Mouse (Mus musculus) G1E (cell line): ENCODE data around the gene Ddr2. TPM values are rescaled to one million over a fixed set of nuclear protein-coding genes. Genes with fewer than 3 reads are reported as not detected.

Source experiments
- ATAC-seq: 2 replicates; pipeline ENCODE4 v1.8.0; 2016; ENCODE audit warnings: mild to moderate bottlenecking; ENCODE audit not compliant: insufficient number of reproducible peaks, poor library complexity, low FRiP score, severe bottlenecking; ENCODE audit errors: extremely low read depth
- DNase-seq: peaks from one replicate; pipeline ENCODE4 v3.0.0; 2012; ENCODE audit warnings: low spot score
- H3K27me3 ChIP-seq: 2 replicates; pipeline ENCODE4 v1.6.1; 2012; ENCODE audit warnings: mild to moderate bottlenecking, low read length, inconsistent platforms; ENCODE audit not compliant: insufficient read depth
- H3K36me3 ChIP-seq: replicated peaks from 2 replicates; pipeline ENCODE3; 2012; ENCODE audit warnings: mild to moderate bottlenecking, inconsistent platforms
- H3K4me1 ChIP-seq: 2 replicates; pipeline ENCODE4 v1.6.1; 2012; ENCODE audit warnings: low read depth, low read length, inconsistent platforms, mixed read lengths; ENCODE audit not compliant: insufficient read depth
- H3K4me3 ChIP-seq: 2 replicates; pipeline ENCODE4 v1.5.1; 2012; ENCODE audit warnings: low read depth, mild to moderate bottlenecking, inconsistent platforms, low read length, moderate library complexity, mixed read lengths
- H3K9me3 ChIP-seq: replicated peaks from 2 replicates; pipeline ENCODE4 v1.6.1; 2012; ENCODE audit warnings: inconsistent platforms
- CTCF ChIP-seq: IDR thresholded peaks from 2 replicates; pipeline ENCODE4 v1.5.1; 2012; ENCODE audit warnings: low read depth, low read length, inconsistent platforms, mixed read lengths
- GATA1 ChIP-seq: IDR thresholded peaks from 2 replicates; pipeline ENCODE4 v1.6.1; 2012; ENCODE audit warnings: borderline replicate concordance, low read length, inconsistent platforms, mixed read lengths
- GATA2 ChIP-seq: IDR thresholded peaks from 2 replicates; pipeline ENCODE4 v1.6.1; 2012; ENCODE audit warnings: low read depth, low read length, inconsistent platforms, borderline replicate concordance
- POLR2AphosphoS5 ChIP-seq: IDR thresholded peaks from 2 replicates; pipeline ENCODE4 v1.6.1; 2012; ENCODE audit warnings: low read depth, low read length, inconsistent platforms; ENCODE audit not compliant: insufficient replicate concordance
- TAL1 ChIP-seq: conservative IDR thresholded peaks from 2 replicates; pipeline ENCODE4 v1.6.1; 2012; ENCODE audit warnings: low read depth, low read length, inconsistent platforms, mixed read lengths
- polyA plus RNA-seq: library from polyadenylated mRNA; stranded (reverse); fragments of >175 nt; gene quantifications from 2 replicates; pipeline ENCODE4 v1.2.3, GENCODE M21; 2012
- total RNA-seq, 2 experiments: library from RNA; stranded (forward) in 1 of 2; stranded (reverse) in 1 of 2; fragments of 200-1000 nt in 1 of 2; fragments of >200 nt in 1 of 2; fragmentation: Nextera tagmentation in 1 of 2; gene quantifications; 2 replicates each; pipeline ENCODE4 v1.2.3; 2014 to 2017

Ddr2 gene
- total RNA-seq (2014; fragmentation: Nextera tagmentation) = 0.08 TPM in 1 of 2 replicates, not detected in the other
- total RNA-seq (2017) = 0.05 and 0.17 TPM in 2 replicates
- polyA plus RNA-seq = not detected in 2 replicates

- TF ChIP-seq TAL1 = no peak
- no peak for TF ChIP-seq GATA1
- TF ChIP-seq POLR2AphosphoS5 = no peak
- no peak for TF ChIP-seq GATA2
- TF ChIP-seq CTCF = no peak
- Histone ChIP-seq H3K36me3 (no peaks in the 10 kb centered on the region), H3K4me3 (no peak within 1 kb of the TSS), H3K9me3 (no peaks in the 10 kb centered on the region), H3K4me1 (no peaks in the 10 kb centered on the region), H3K27me3 (peaks cover 19% of the 10 kb centered on the region)
- ATAC-seq (no peak), DNase-seq (no peak)
Observed at GRCm38 (mm10) chr1:170110516-170111332, at the start of gene Ddr2. Ddr2 (minus strand) TSS chr1:170110762.

- Histone ChIP-seq H3K4me3 (no peak overlapping the region), H3K36me3 (peaks cover 83% of the 10 kb centered on the region), H3K9me3 (no peaks in the 10 kb centered on the region), H3K27me3 (no peaks in the 10 kb centered on the region), H3K4me1 (peaks cover 31% of the 10 kb centered on the region)
- ATAC-seq (no peak), DNase-seq (no peak)
- TF ChIP-seq GATA2 (no peak), POLR2AphosphoS5 (no peak)
Observed at GRCm38 (mm10) chr1:170159707-170160106, 49.1 kb upstream of the Ddr2 start.

- Histone ChIP-seq H3K4me3 (no peak overlapping the region), H3K9me3 (no peaks in the 10 kb centered on the region), H3K27me3 (no peaks in the 10 kb centered on the region), H3K36me3 (peaks cover 82% of the 10 kb centered on the region), H3K4me1 (peaks cover 5% of the 10 kb centered on the region)
- DNase-seq = no peak
- no peak for ATAC-seq
- TF ChIP-seq CTCF (no peak), POLR2AphosphoS5 (no peak), TAL1 (no peak), GATA1 (no peak)
Observed at GRCm38 (mm10) chr1:170155761-170156160, 45.2 kb upstream of the Ddr2 start.

- Histone ChIP-seq H3K36me3 (peaks cover 81% of the 10 kb centered on the region), H3K9me3 (no peaks in the 10 kb centered on the region), H3K27me3 (no peaks in the 10 kb centered on the region), H3K4me3 (no peak overlapping the region), H3K4me1 (0 out of 2 replicates have a peak, but pooled peaks cover 2% of the 10 kb centered on the region)
- no peak for DNase-seq
- ATAC-seq = 0 out of 2 replicates have a peak, but pooled peaks have one; percentile 28
- TF ChIP-seq CTCF (no peak), TAL1 (no peak), GATA2 (no peak), GATA1 (no peak), POLR2AphosphoS5 (no peak)
Observed at GRCm38 (mm10) chr1:170155298-170155697, 44.7 kb upstream of the Ddr2 start.

- H3K4me3 ChIP-seq = no peak overlapping the region
- ATAC-seq (no peak), DNase-seq (no peak)
- peaks cover 14% of the 10 kb centered on the region for H3K4me1 ChIP-seq
- H3K36me3 ChIP-seq = peaks cover 81% of the 10 kb centered on the region
- H3K27me3 ChIP-seq = no peaks in the 10 kb centered on the region
- H3K9me3 ChIP-seq = no peaks in the 10 kb centered on the region
- TF ChIP-seq TAL1 (no peak), POLR2AphosphoS5 (no peak), GATA1 (no peak), GATA2 (no peak), CTCF (no peak)
Observed at GRCm38 (mm10) chr1:170153986-170154385, 43.4 kb upstream of the Ddr2 start.

- no peaks in the 10 kb centered on the region for H3K27me3 ChIP-seq
- peaks cover 27% of the 10 kb centered on the region for H3K4me1 ChIP-seq
- H3K4me3 ChIP-seq = no peak overlapping the region
- DNase-seq (no peak), ATAC-seq (no peak)
- peaks cover 79% of the 10 kb centered on the region for H3K36me3 ChIP-seq
- H3K9me3 ChIP-seq = no peaks in the 10 kb centered on the region
- no peak for TF ChIP-seq TAL1
- TF ChIP-seq GATA1 = no peak
- no peak for TF ChIP-seq POLR2AphosphoS5
- TF ChIP-seq CTCF = no peak
- no peak for TF ChIP-seq GATA2
Observed at GRCm38 (mm10) chr1:170152552-170152951, 42.0 kb upstream of the Ddr2 start.
